Mouse (Mus musculus): Measurements from ENCODE around the gene Etl4.

DNA sequence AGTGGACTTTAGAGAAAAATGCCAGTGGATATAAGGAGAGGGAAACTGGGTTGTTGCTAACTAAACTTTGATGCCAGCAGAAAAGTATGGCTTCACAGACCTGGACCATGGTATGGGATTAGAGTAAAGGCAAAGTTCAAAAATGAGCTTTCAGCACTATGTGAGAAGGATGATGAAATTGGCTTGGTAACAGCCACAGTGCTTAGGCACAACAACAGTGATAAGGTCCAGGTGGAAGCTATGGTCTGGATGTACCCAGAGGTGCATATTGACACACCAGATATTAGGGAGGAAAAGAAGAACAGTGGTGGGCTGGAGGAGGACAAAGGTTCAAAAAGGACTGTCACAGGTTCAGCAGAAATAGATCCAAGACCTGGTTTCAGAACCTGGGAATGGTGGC is 631.7 kb downstream of the Etl4 start:
- TF ChIP-seq CTCF (IDR thresholded peaks at IDR 0.05; ENCODE audit: low read depth): no peak
- no peak for TF ChIP-seq EP300 (IDR thresholded peaks at IDR 0.05; ENCODE audit: low read depth)

Measured in liver, embryonic 14.5 days (tissue).